Mouse (Mus musculus): Measurements from ENCODE around the gene Cbx5.
A peak's percentile ranks its signal among the peaks of the same experiment; 100 is the strongest.

The Cbx5 gene

GRCm38 (mm10) chr15:103214149-103214548, 25.5 kb downstream of the Cbx5 start:
- DNase-seq, result no peak

- no peak for DNase-seq
Observed at GRCm38 (mm10) chr15:103205156-103205555, 34.5 kb downstream of the Cbx5 start.

GRCm38 (mm10) chr15:103202088-103202793, 37.4 kb downstream of the Cbx5 start:
- no peak for DNase-seq

GRCm38 (mm10) chr15:103197785-103198184, 41.8 kb downstream of the Cbx5 start:
- DNase-seq, result no peak

GRCm38 (mm10) chr15:103196835-103197234, 42.8 kb downstream of the Cbx5 start:
- no peak for DNase-seq

- no peak for DNase-seq
Observed at GRCm38 (mm10) chr15:103193606-103194005, 46.0 kb downstream of the Cbx5 start.

GRCm38 (mm10) chr15:103190531-103191462, 48.8 kb downstream of the Cbx5 start:
- DNase-seq, result peak; percentile 66

- DNase-seq, result no peak
Observed at GRCm38 (mm10) chr15:103190083-103190482, 49.5 kb downstream of the Cbx5 start.

- no peak for DNase-seq
Observed at GRCm38 (mm10) chr15:103187803-103188202, 51.8 kb downstream of the Cbx5 start.

GRCm38 (mm10) chr15:103185462-103186198, 54.0 kb downstream of the Cbx5 start:
- peak; percentile 59 for DNase-seq

- DNase-seq, result no peak
Observed at GRCm38 (mm10) chr15:103183651-103184610, 55.7 kb downstream of the Cbx5 start.

- peak; percentile 72 for DNase-seq
Observed at GRCm38 (mm10) chr15:103183135-103183534, 56.5 kb downstream of the Cbx5 start.

GRCm38 (mm10) chr15:103182166-103182790, 57.3 kb downstream of the Cbx5 start:
- DNase-seq, result peak; percentile 89

- no peak for DNase-seq
Observed at GRCm38 (mm10) chr15:103180406-103180805, 59.2 kb downstream of the Cbx5 start.

GRCm38 (mm10) chr15:103178767-103179166, 60.8 kb downstream of the Cbx5 start:
- DNase-seq, result no peak

- DNase-seq, result no peak
Observed at GRCm38 (mm10) chr15:103178137-103178536, 61.5 kb downstream of the Cbx5 start.

GRCm38 (mm10) chr15:103177611-103178041, 62.0 kb downstream of the Cbx5 start:
- DNase-seq, result no peak

GRCm38 (mm10) chr15:103176874-103177421, 62.7 kb downstream of the Cbx5 start:
- DNase-seq, result peak; percentile 96

- DNase-seq, result no peak
Observed at GRCm38 (mm10) chr15:103173251-103173650, 66.4 kb downstream of the Cbx5 start.

- peak; percentile 70 for DNase-seq
Observed at GRCm38 (mm10) chr15:103172537-103172936, 67.1 kb downstream of the Cbx5 start.

- DNase-seq, result no peak
Observed at GRCm38 (mm10) chr15:103171276-103171675, 68.3 kb downstream of the Cbx5 start.
